Mouse (Mus musculus) ES-Bruce4 (cell line): ENCODE results near the gene Il12b.

Source experiments
- CTCF ChIP-seq: IDR thresholded peaks from one replicate; pipeline ENCODE4 v1.8.1; 2011; ENCODE audit warnings: low read depth, low read length
- POLR2A ChIP-seq: IDR thresholded peaks from one replicate; pipeline ENCODE4 v1.8.1; 2011; ENCODE audit warnings: low read length; ENCODE audit not compliant: insufficient read depth

DNA sequence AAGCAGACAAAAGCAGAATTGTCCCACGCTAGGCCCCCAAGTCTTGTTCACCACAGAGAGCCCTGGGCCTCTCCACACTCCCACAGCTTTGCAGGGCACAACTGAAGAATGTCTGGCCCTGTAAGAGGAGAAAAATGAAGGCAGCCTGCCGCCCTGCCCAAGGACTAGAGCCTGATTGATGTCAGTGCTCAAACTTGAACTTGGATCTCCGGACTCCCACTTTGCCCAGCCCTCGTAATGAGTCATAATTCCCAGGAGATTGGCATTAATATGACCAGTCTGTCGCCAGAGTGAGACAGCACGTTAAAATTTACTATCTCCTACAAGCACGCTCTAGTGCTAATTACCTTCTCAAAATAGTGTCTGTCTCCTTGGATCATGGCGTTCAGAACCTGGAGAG is 25.1 kb downstream of the Il12b start:
- TF ChIP-seq POLR2A (no peak), CTCF (no peak)
